Mouse (Mus musculus): ENCODE results near the gene Epn2.

- TF ChIP-seq EP300 (optimal IDR thresholded peaks at IDR 0.05) (no peak), CTCF (IDR thresholded peaks at IDR 0.05; ENCODE audit: low read depth) (no peak)
Observed at GRCm38 (mm10) chr11:61473630-61474029, 105.9 kb downstream of the Epn2 start.

Measured in stomach, postnatal 0 days (tissue).